ENCODE assay signal across 10 mouse cellular contexts in genomic region chr3:38820315-38820714, GRCm38 (mm10).
A peak's percentile ranks its signal among the peaks of the same experiment; 100 is the strongest.
DNase-seq lines count a peak whose midpoint lies in the region; ATAC-seq lines count a peak whose summit lies in the region.
"Had no signal": no experiment of that assay in that cellular context is flagged by ENCODE, and none has a peak within 500 bp of the region (broad histone marks: within the 10 kb centered on the region; RNA-seq: fewer than 3 reads in every experiment).

No protein-coding gene starts in this region.

- no peaks in the 10 kb centered on the region for H3K27me3 ChIP-seq in heart, embryonic 16.5 days (ENCODE audit: control insufficient read depth, insufficient read depth, low read length)

- 75% methylated on average over 7 of the region's 7 CpGs for WGBS in heart, embryonic 16.5 days

- H3K27ac ChIP-seq in heart, embryonic 16.5 days (ENCODE audit: low read length), result no peak overlapping the region

- H3K9ac ChIP-seq in heart, embryonic 16.5 days (ENCODE audit: low read length), result no peak overlapping the region

- ATAC-seq in heart, embryonic 16.5 days (replicated peaks; ENCODE audit: extremely low read depth, insufficient read depth, low FRiP score), result peak; percentile 37; the same call in 1 of the 2 replicates

- no peak for DNase-seq in heart, postnatal 14 days
- peak; percentile 16 for DNase-seq in right cerebral cortex, postnatal 14 days
- no peak for DNase-seq in right cerebral cortex, adult 2 months (ENCODE audit: low spot score in 2 of 2)
- peak; percentile 56 for DNase-seq in left cerebral cortex, postnatal 4 days
- DNase-seq in yolk sac, embryonic 10.5 days (ENCODE audit: low spot score), result no peak
- DNase-seq in adrenal gland, postnatal 25 days, result no peak
- DNase-seq in thymus, postnatal 36 days, result no peak
- DNase-seq: heart, postnatal 36 days had no signal

- no peaks in the 10 kb centered on the region for H3K36me3 ChIP-seq in heart, embryonic 16.5 days (ENCODE audit: control insufficient read depth, insufficient read depth)
- H3K36me3 ChIP-seq: G1E had no signal

- H3K9me3 ChIP-seq in heart, embryonic 16.5 days (replicated peaks; ENCODE audit: control insufficient read depth, low read length), result 0 out of 2 replicates have a peak, but pooled peaks cover 2% of the 10 kb centered on the region

- no peaks in the 10 kb centered on the region for H3K4me1 ChIP-seq in heart, embryonic 16.5 days (ENCODE audit: control insufficient read depth, insufficient read depth, low read length)

- H3K4me3 ChIP-seq in heart, embryonic 16.5 days (ENCODE audit: low read length), result no peak overlapping the region

- no peak overlapping the region for H3K4me2 ChIP-seq in heart, embryonic 16.5 days (ENCODE audit: low read depth, low read length)

- intact Hi-C loops in heart, postnatal 14 days (cut with DNase I), result no loop called here
- intact Hi-C loops in left cerebral cortex, postnatal 4 days (cut with DNase I), result no loop called here

Comparison
In these comparisons a context has a peak if more than half of its experiments do, and no peak if none do; other contexts are left out.
1. DNase-seq: peak in right cerebral cortex, postnatal 14 days (single experiment) and left cerebral cortex, postnatal 4 days (single experiment); none in heart, postnatal 14 days (0 of 2), right cerebral cortex, adult 2 months (0 of 2), yolk sac, embryonic 10.5 days (single experiment), adrenal gland, postnatal 25 days (single experiment) and thymus, postnatal 36 days (0 of 2).